Mouse (Mus musculus) liver, embryonic 14.5 days (tissue): Measurements from ENCODE around the gene 1700025C18Rik. TPM values are rescaled to one million over a fixed set of nuclear protein-coding genes. Genes with fewer than 3 reads are reported as not detected.

Experiments used
- ATAC-seq: fragments of 200-750 bp; cut with Nextera tagmentation; 2 replicates; pipeline ENCODE4 v1.8.0; 2017; ENCODE audit warnings: moderate number of reproducible peaks, mild to moderate bottlenecking, moderate library complexity; ENCODE audit not compliant: insufficient read depth
- DNase-seq, 3 experiments: peaks; one replicate each; pipeline ENCODE4 v3.0.0-alpha.2; 2012 to 2013; ENCODE audit warnings: low read depth in 3 of 3, low spot score in 3 of 3
- H3K27ac ChIP-seq: fragments of 300-500 bp; sonication (generic); 2 replicates; pipeline ENCODE4 v1.5.1; 2014; ENCODE audit warnings: moderate library complexity, mild to moderate bottlenecking, control low read depth, inconsistent platforms
- H3K27me3 ChIP-seq: fragments of 300-500 bp; sonication (generic); 2 replicates; pipeline ENCODE4 v1.6.1; 2014; ENCODE audit warnings: mild to moderate bottlenecking, low read length, moderate library complexity; ENCODE audit not compliant: control insufficient read depth, insufficient read depth
- H3K36me3 ChIP-seq: fragments of 300-500 bp; sonication (generic); replicated peaks from 2 replicates; pipeline ENCODE4 v1.6.1; 2014; ENCODE audit warnings: low read depth; ENCODE audit not compliant: control insufficient read depth, insufficient read depth
- H3K4me1 ChIP-seq, 2 experiments: fragments of 200-500 bp in 1 of 2; fragments of 300-500 bp in 1 of 2; sonication (generic) in 1 of 2; replicated peaks; 2 replicates each; pipeline ENCODE4 v1.6.1; 2012 to 2014; ENCODE audit warnings: antibody characterized with exemption in 1 of 2, inconsistent platforms in 1 of 2, low read length in 1 of 2; ENCODE audit not compliant: control insufficient read depth in 2 of 2, insufficient read depth in 2 of 2
- H3K4me2 ChIP-seq: fragments of 300-500 bp; sonication (generic); 2 replicates; pipeline ENCODE4 v1.6.1; 2014; ENCODE audit warnings: low read depth, mild to moderate bottlenecking, control low read depth, moderate library complexity
- H3K4me3 ChIP-seq, 2 experiments: fragments of 200-500 bp in 1 of 2; fragments of 300-500 bp in 1 of 2; sonication (generic) in 1 of 2; 2 replicates each; pipeline ENCODE4 v1.5.1; 2012 to 2014; ENCODE audit warnings: low read depth in 2 of 2, low read length in 2 of 2, mild to moderate bottlenecking in 2 of 2, control low read depth in 1 of 2, inconsistent platforms in 1 of 2, moderate library complexity in 1 of 2; ENCODE audit not compliant: insufficient read depth in 1 of 2
- H3K9ac ChIP-seq: fragments of 300-500 bp; sonication (generic); replicated peaks from 2 replicates; pipeline ENCODE4 v1.6.1; 2014; ENCODE audit warnings: mild to moderate bottlenecking, control low read depth, moderate library complexity
- H3K9me3 ChIP-seq: fragments of 300-500 bp; sonication (generic); 2 replicates; pipeline ENCODE4 v1.6.1; 2016; ENCODE audit warnings: low read length, mixed read lengths; ENCODE audit not compliant: control insufficient read depth
- CTCF ChIP-seq: IDR thresholded peaks from 2 replicates; pipeline ENCODE4 v1.5.1; 2016; ENCODE audit warnings: antibody characterized with exemption, low read depth, control low read depth
- EP300 ChIP-seq: IDR thresholded peaks from 2 replicates; pipeline ENCODE4 v1.6.1; 2016; ENCODE audit warnings: antibody characterized with exemption, low read depth
- WGBS: fragments of 180-500 bp; shearing (Covaris S2); extraction: QIAGEN DNeasy Blood & Tissue Kit; methylation state at CpG from one replicate; pipeline ENCODE4 v1.1.7; 2014; ENCODE audit not compliant: insufficient replicate concordance; 5-methylcytosine and 5-hydroxymethylcytosine counted together
- polyA plus RNA-seq, 2 experiments: library from polyadenylated mRNA; depleted of rRNA in 1 of 2; stranded (reverse) in 1 of 2; unstranded in 1 of 2; fragments of >200 nt; fragmentation: Nextera tagmentation in 1 of 2; extraction: Ambion mirVana in 1 of 2; gene quantifications; 2 replicates each; pipeline versions ENCODE4 v1.2.1 to v1.2.3; 2012 to 2014

The 1700025C18Rik gene
- polyA plus RNA-seq, 2 experiments: not detected

DNA sequence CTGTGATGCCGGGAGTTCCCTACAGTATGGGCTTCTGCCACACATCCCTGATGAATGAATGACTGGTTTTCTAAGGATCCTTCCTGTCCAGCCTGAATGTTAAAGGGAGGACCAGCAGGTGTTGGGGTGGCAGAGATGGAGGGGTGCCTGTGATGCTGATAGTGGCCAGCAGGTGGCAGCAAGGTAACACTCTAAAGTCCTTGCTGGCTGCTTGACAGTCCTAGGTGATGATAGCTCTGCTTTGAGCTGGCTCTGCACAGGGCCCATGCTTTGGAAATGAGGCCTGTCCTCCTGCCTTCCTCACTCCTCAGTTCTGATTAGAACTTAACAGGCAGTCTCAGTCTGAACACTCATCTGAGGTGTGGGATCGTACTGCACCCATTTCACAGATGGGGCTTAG lies 15.6 kb downstream of the 1700025C18Rik start:
- H3K4me1 ChIP-seq: no peaks in the 10 kb centered on the region
- peak in 2 of 3 experiments; percentile 16 to 17 for DNase-seq
- WGBS: 35% methylated on average over 2 of the region's 2 CpGs
- no peak overlapping the region for H3K9ac ChIP-seq
- H3K27ac ChIP-seq: no peak overlapping the region
- no peaks in the 10 kb centered on the region for H3K36me3 ChIP-seq
- H3K9me3 ChIP-seq: no peaks in the 10 kb centered on the region
- TF ChIP-seq EP300: no peak
- TF ChIP-seq CTCF: peak; percentile 97
- no peak for ATAC-seq
- H3K4me2 ChIP-seq: no peak overlapping the region
- H3K27me3 ChIP-seq: peaks cover 14% of the 10 kb centered on the region
- H3K4me3 ChIP-seq: no peak overlapping the region

DNA sequence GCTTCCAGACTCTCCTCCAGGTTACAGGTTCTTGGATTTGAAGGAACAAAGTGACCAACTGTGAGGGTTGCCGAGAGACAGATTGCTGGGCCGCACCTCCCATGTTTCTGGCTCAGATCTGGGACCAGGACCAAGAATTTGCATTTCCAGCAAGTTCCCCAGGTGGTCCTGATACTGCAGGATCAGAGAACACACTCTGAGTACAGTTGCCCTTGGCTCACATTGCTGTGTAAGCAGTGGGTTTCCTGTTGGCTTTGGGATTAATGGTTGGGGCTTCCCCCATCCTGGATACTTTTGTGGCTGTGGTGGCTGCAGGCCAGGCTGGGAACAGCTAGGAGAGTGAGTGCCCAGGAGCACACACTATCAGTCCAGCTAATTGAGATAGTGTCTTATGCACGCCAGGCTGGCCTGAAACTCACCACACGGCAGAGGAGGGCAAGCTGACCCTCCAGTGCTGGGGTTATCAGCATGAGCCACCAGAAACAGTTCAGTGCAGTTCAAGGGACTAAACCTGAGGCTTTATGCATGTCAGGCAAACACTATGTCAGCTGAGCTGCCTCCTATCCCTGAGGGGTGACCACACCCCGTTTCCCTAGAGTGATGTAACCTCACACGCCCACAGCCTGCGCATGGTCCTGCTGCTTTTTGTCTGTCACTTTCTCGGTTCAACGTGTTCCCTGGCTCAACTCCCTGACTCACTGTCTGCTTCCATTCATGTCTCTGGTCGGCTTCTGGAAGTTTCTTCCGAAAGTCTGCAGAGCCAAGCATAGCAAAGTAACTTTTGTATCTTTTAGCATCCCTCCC lies 16.3 kb downstream of the 1700025C18Rik start:
- Histone ChIP-seq H3K36me3 (no peaks in the 10 kb centered on the region), H3K27me3 (peaks cover 14% of the 10 kb centered on the region), H3K9ac (no peak overlapping the region), H3K4me2 (no peak overlapping the region), H3K4me3 (no peak overlapping the region), H3K27ac (no peak overlapping the region), H3K9me3 (no peaks in the 10 kb centered on the region), H3K4me1 (no peaks in the 10 kb centered on the region)
- DNase-seq: no peak
- TF ChIP-seq CTCF (no peak), EP300 (no peak)
- ATAC-seq: no peak
- WGBS: 24% methylated on average over 11 of the region's 11 CpGs

DNA sequence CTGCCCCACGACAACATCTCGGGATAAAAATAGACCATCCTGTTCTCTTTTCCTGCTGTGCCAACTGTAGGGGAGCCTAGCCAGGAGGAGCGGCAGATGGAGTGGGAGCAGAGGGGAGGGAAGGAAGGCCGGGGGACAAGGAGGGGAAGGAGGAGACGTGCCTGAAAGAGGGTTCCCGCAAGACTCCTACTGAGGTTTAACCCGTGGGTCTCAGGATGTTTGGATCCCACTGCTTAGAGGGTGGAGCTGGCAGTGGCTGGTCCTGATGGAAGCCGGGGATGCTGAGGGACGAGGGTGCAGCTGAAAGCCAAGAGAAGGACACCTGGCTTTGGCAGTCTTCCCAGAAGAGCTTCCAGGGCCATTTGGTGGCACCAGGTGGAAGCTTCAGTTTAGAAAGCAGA lies 17.2 kb downstream of the 1700025C18Rik start:
- peaks cover 12% of the 10 kb centered on the region for H3K27me3 ChIP-seq
- no peak overlapping the region for H3K27ac ChIP-seq
- 19% methylated on average over 9 of the region's 9 CpGs for WGBS

DNA sequence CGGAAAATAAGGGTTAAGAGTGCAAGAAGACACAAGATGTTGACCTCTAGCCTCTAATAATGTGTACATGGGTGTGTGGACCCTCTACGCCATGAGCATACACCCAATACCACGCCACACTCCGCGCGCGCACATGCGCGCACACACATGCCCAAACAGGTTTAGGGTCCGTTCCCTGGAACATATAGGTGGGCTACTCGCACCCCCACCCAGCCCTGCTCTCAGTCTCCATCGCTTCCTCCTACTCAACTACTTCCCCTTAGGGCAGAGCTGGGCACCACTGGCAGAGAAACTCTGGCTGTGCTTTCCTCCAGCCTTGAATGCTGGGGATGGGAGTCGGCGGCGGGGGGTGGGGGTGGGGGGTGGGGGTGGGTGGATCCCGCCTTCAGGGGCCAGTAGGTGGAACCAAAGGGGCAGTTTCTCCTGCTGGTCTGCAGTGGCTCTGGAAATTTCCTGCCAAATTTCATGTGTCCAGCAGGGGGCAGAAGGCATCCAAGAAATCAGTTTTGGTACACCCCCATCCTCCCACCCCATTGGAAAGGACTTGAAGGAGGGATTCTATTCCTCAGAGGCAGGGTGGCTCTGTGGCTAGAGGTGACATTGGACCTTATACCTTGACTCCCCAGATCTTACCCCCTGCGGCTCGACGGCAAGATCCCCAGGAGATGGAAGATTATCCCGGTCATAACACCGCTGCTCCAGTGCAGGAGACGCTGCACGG lies 20.3 kb downstream of the 1700025C18Rik start:
- ATAC-seq (no peak), DNase-seq (no peak)
- no peaks in the 10 kb centered on the region for H3K4me1 ChIP-seq
- H3K27me3 ChIP-seq: no peaks in the 10 kb centered on the region; the same call in 1 of the 2 replicates
- H3K4me2 ChIP-seq: no peak overlapping the region
- no peak overlapping the region for H3K4me3 ChIP-seq
- H3K27ac ChIP-seq: no peak overlapping the region
- no peaks in the 10 kb centered on the region for H3K36me3 ChIP-seq
- no peaks in the 10 kb centered on the region for H3K9me3 ChIP-seq
- H3K9ac ChIP-seq: no peak overlapping the region
- no peak for TF ChIP-seq EP300
- peak; percentile 63 for TF ChIP-seq CTCF
- 20% methylated on average over 23 of the region's 23 CpGs for WGBS

More for the DNA sequence above, 17.2 kb downstream of the 1700025C18Rik start:
- no peaks in the 10 kb centered on the region for H3K9me3 ChIP-seq
- no peaks in the 10 kb centered on the region for H3K36me3 ChIP-seq
- H3K4me2 ChIP-seq: no peak overlapping the region
- ATAC-seq: no peak
- TF ChIP-seq CTCF (no peak), EP300 (no peak)
- H3K9ac ChIP-seq: no peak overlapping the region
- DNase-seq: no peak
- no peak overlapping the region for H3K4me3 ChIP-seq
- no peaks in the 10 kb centered on the region for H3K4me1 ChIP-seq

DNA sequence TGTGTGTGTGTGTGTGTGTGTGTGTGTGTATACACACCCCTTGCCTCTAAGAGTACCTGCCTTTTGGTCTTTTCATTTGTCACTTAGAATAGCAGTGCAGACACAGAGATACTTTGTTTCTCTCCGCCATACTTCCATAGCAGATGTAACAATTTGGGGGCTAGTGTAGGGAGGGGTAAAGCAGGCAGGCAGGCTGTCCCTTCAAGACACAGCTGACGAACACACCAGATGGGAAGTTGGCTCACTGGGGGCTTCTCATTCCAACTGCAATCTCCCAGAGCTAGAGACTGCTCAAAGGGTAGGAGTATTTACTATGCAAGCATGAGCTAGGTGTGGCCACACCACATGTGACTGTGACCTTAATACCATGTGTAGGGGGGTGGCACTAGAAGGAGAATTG lies 21.7 kb downstream of the 1700025C18Rik start:
- ATAC-seq (no peak), DNase-seq (no peak)
- Histone ChIP-seq H3K27me3 (no peaks in the 10 kb centered on the region), H3K4me2 (no peak overlapping the region), H3K4me3 (no peak overlapping the region), H3K9ac (no peak overlapping the region), H3K27ac (no peak overlapping the region), H3K9me3 (no peaks in the 10 kb centered on the region), H3K36me3 (no peaks in the 10 kb centered on the region), H3K4me1 (no peaks in the 10 kb centered on the region)
- TF ChIP-seq EP300 (no peak), CTCF (no peak)
- WGBS: 62% methylated on average over 2 of the region's 2 CpGs
